Mouse (Mus musculus) WW6 (cell line): ENCODE measurements around the gene Fbxw10.

Source experiments
- DNase-seq: peaks from one replicate; pipeline ENCODE4 v3.0.0-alpha.2; 2013; ENCODE audit warnings: low read depth, low spot score

Fbxw10 gene

GRCm38 (mm10) chr11:62846961-62847654 lies at the start of gene Fbxw10:
Gene Fbxw10 (plus strand): TSS chr11:62847069.
- no peak for DNase-seq

- DNase-seq = no peak
These were observed 42.8 kb upstream of the Fbxw10 start for GRCm38 (mm10) chr11:62804119-62804518.

GRCm38 (mm10) chr11:62807965-62808364 lies 38.9 kb upstream of the Fbxw10 start:
- no peak for DNase-seq

GRCm38 (mm10) chr11:62809201-62809600 lies 37.7 kb upstream of the Fbxw10 start:
- DNase-seq = no peak

- DNase-seq = no peak
These were observed 34.6 kb upstream of the Fbxw10 start for GRCm38 (mm10) chr11:62812268-62812667.

- DNase-seq = no peak
These were observed 33.4 kb upstream of the Fbxw10 start for GRCm38 (mm10) chr11:62813497-62813896.

- DNase-seq = no peak
These were observed 32.8 kb upstream of the Fbxw10 start for GRCm38 (mm10) chr11:62813970-62814624.

GRCm38 (mm10) chr11:62814625-62815024 lies 32.2 kb upstream of the Fbxw10 start:
- no peak for DNase-seq

GRCm38 (mm10) chr11:62815438-62815837 lies 31.4 kb upstream of the Fbxw10 start:
- DNase-seq = no peak

GRCm38 (mm10) chr11:62816591-62816990 lies 30.3 kb upstream of the Fbxw10 start:
- DNase-seq = no peak

- no peak for DNase-seq
These were observed 27.7 kb upstream of the Fbxw10 start for GRCm38 (mm10) chr11:62819059-62819686.

- DNase-seq = no peak
These were observed 26.8 kb upstream of the Fbxw10 start, which contains the start of gene Trim16 for GRCm38 (mm10) chr11:62820059-62820541. Gene Trim16 (plus strand): TSS chr11:62820231.

- no peak for DNase-seq
These were observed 26.0 kb upstream of the Fbxw10 start for GRCm38 (mm10) chr11:62820661-62821437.

- DNase-seq = no peak
These were observed 25.0 kb upstream of the Fbxw10 start for GRCm38 (mm10) chr11:62821893-62822292.

- no peak for DNase-seq
These were observed 22.7 kb upstream of the Fbxw10 start for GRCm38 (mm10) chr11:62824211-62824610.

- no peak for DNase-seq
These were observed 21.4 kb upstream of the Fbxw10 start for GRCm38 (mm10) chr11:62825222-62826105.

- DNase-seq = no peak
These were observed 20.6 kb upstream of the Fbxw10 start for GRCm38 (mm10) chr11:62826106-62826733.

GRCm38 (mm10) chr11:62827135-62827534 lies 19.7 kb upstream of the Fbxw10 start:
- no peak for DNase-seq

- DNase-seq = no peak
These were observed 19.0 kb upstream of the Fbxw10 start for GRCm38 (mm10) chr11:62827911-62828310.

- DNase-seq = no peak
These were observed 16.5 kb upstream of the Fbxw10 start for GRCm38 (mm10) chr11:62830387-62830786.
